Mouse (Mus musculus): ENCODE data around the gene Zfp91.
"Not testable (repeated sequence)": the region's sequence is repeated elsewhere in the genome, so short reads cannot be mapped to it uniquely, and the experiment has no call there.

Gene Zfp91

GRCm38 (mm10) chr19:12794056-12795044 is 1.6 kb downstream of the Zfp91 start:
- DNase-seq (ENCODE audit: low spot score), result peak; percentile 81

- no peak for DNase-seq (ENCODE audit: low spot score)
Measured at GRCm38 (mm10) chr19:12792374-12792773, 3.6 kb downstream of the Zfp91 start.

- DNase-seq (ENCODE audit: low spot score), result no peak
Measured at GRCm38 (mm10) chr19:12787721-12788120, 8.2 kb downstream of the Zfp91 start.

GRCm38 (mm10) chr19:12786803-12787395 is 9.0 kb downstream of the Zfp91 start:
- DNase-seq (ENCODE audit: low spot score), result no peak

GRCm38 (mm10) chr19:12780437-12780836 is 15.5 kb downstream of the Zfp91 start:
- DNase-seq (ENCODE audit: low spot score), result no peak

- DNase-seq (ENCODE audit: low spot score), result no peak
Measured at GRCm38 (mm10) chr19:12770888-12771287, 25.0 kb downstream of the Zfp91 start.

GRCm38 (mm10) chr19:12765308-12765707 is 30.6 kb downstream of the Zfp91 start, which contains the start of gene Cntf:
Gene Cntf, minus strand, starts transcription at chr19:12765632.
- no peak for DNase-seq (ENCODE audit: low spot score)

- DNase-seq (ENCODE audit: low spot score), result no peak
Measured at GRCm38 (mm10) chr19:12762212-12763130, 33.5 kb downstream of the Zfp91 start.

GRCm38 (mm10) chr19:12759656-12760055 is 36.3 kb downstream of the Zfp91 start:
- no peak for DNase-seq (ENCODE audit: low spot score)

- no peak for DNase-seq (ENCODE audit: low spot score)
Measured at GRCm38 (mm10) chr19:12758936-12759478, 36.9 kb downstream of the Zfp91 start.

- no peak for DNase-seq (ENCODE audit: low spot score)
Measured at GRCm38 (mm10) chr19:12756286-12756685, 39.6 kb downstream of the Zfp91 start.

GRCm38 (mm10) chr19:12731950-12732349 is 64.0 kb downstream of the Zfp91 start:
- DNase-seq (ENCODE audit: low spot score), result no peak

GRCm38 (mm10) chr19:12731036-12731435 is 64.9 kb downstream of the Zfp91 start:
- DNase-seq (ENCODE audit: low spot score), result no peak

- no peak for DNase-seq (ENCODE audit: low spot score)
Measured at GRCm38 (mm10) chr19:12725851-12726250, 70.1 kb downstream of the Zfp91 start.

- DNase-seq (ENCODE audit: low spot score), result no peak
Measured at GRCm38 (mm10) chr19:12722308-12722707, 73.6 kb downstream of the Zfp91 start.

GRCm38 (mm10) chr19:12721596-12721995 is 74.3 kb downstream of the Zfp91 start:
- not testable (repeated sequence) for DNase-seq (ENCODE audit: low spot score)

GRCm38 (mm10) chr19:12720919-12721318 is 75.0 kb downstream of the Zfp91 start:
- DNase-seq (ENCODE audit: low spot score), result not testable (repeated sequence)

GRCm38 (mm10) chr19:12720463-12720862 is 75.5 kb downstream of the Zfp91 start:
- no peak for DNase-seq (ENCODE audit: low spot score)

GRCm38 (mm10) chr19:12719189-12719588 is 76.7 kb downstream of the Zfp91 start:
- DNase-seq (ENCODE audit: low spot score), result no peak

Data from c-Kit-positive CD71-positive TER-119-positive erythroid progenitor cells, embryonic 14.5 days (primary cell).